Mouse (Mus musculus) granulocyte monocyte progenitor cell, adult 5-6 weeks (primary cell): ENCODE data around the gene Dhx29. TPM values are rescaled to one million over a fixed set of nuclear protein-coding genes. Genes with fewer than 3 reads are reported as not detected.

Source experiments
- total RNA-seq, 2 experiments: library from RNA; stranded (forward) in 1 of 2; stranded (reverse) in 1 of 2; fragments of 200-712, 200-1000 nt in 1 of 2; fragments of >200 nt in 1 of 2; fragmentation: Nextera tagmentation in 1 of 2; gene quantifications; 2 replicates each; pipeline ENCODE4 v1.2.3; 2014 to 2017

Gene Dhx29
- total RNA-seq, 2 experiments from 2014 or later, result 16.9 to 29.3 TPM

Other genes starting within 250 kb of the Dhx29 start
- not detected in 2 replicates for gene Plpp1, start 126.7 kb upstream of the Dhx29 start, total RNA-seq (2014; fragmentation: Nextera tagmentation)
- gene Plpp1, start 126.7 kb upstream of the Dhx29 start, total RNA-seq (2017), result not detected in 2 replicates
- gene Mtrex, start 56 bp upstream of the Dhx29 start, total RNA-seq (2014; fragmentation: Nextera tagmentation), result 37.9 and 50.1 TPM in 2 replicates
- 72.6 and 84.6 TPM in 2 replicates for gene Mtrex, start 56 bp upstream of the Dhx29 start, total RNA-seq (2017)
- 1.7 TPM in 1 of 2 replicates, not detected in the other for gene Ccno, start 60.3 kb downstream of the Dhx29 start, total RNA-seq (2014; fragmentation: Nextera tagmentation)
- 1.3 and 6.3 TPM in 2 replicates for gene Ccno, start 60.3 kb downstream of the Dhx29 start, total RNA-seq (2017)
- not detected in 2 replicates for gene Mcidas, start 66.4 kb downstream of the Dhx29 start, total RNA-seq (2014; fragmentation: Nextera tagmentation)
- gene Mcidas, start 66.4 kb downstream of the Dhx29 start, total RNA-seq (2017), result not detected in 2 replicates
- not detected in 2 replicates for gene Cdc20b, start 107.7 kb downstream of the Dhx29 start, total RNA-seq (2014; fragmentation: Nextera tagmentation)
- not detected in 2 replicates for gene Cdc20b, start 107.7 kb downstream of the Dhx29 start, total RNA-seq (2017)
- gene Gpx8, start 119.0 kb downstream of the Dhx29 start, total RNA-seq (2014; fragmentation: Nextera tagmentation), result not detected in 2 replicates
- not detected in 2 replicates for gene Gpx8, start 119.0 kb downstream of the Dhx29 start, total RNA-seq (2017)
- gene Gzma, start 173.5 kb downstream of the Dhx29 start, total RNA-seq (2014; fragmentation: Nextera tagmentation), result not detected in 2 replicates
- 3.3 TPM in 1 of 2 replicates, not detected in the other for gene Gzma, start 173.5 kb downstream of the Dhx29 start, total RNA-seq (2017)